Comparison of ENCODE assay signal across 11 mouse cellular contexts in genomic region chr5:64852656-64853398, GRCm38 (mm10). TPM values are rescaled to one million over a fixed set of nuclear protein-coding genes. Genes with fewer than 3 reads are reported as not detected.
DNase-seq lines count a peak whose midpoint lies in the region; ATAC-seq and TF ChIP-seq lines count a peak whose summit lies in the region.
"Had no signal": no experiment of that assay in that cellular context is flagged by ENCODE, and none has a peak within 500 bp of the region (broad histone marks: within the 10 kb centered on the region; RNA-seq: fewer than 3 reads in every experiment).

No protein-coding gene starts in this region.

- H3K9ac ChIP-seq in hindbrain, postnatal 0 days (replicated peaks; ENCODE audit: low read length) = no peak overlapping the region
- H3K9ac ChIP-seq in hindbrain, embryonic 13.5 days = no peak overlapping the region
- no peak overlapping the region for H3K9ac ChIP-seq in limb, embryonic 15.5 days

- H3K4me1 ChIP-seq in hindbrain, postnatal 0 days (ENCODE audit: insufficient read depth, low read length) = no peaks in the 10 kb centered on the region
- H3K4me1 ChIP-seq in hindbrain, embryonic 13.5 days (replicated peaks) = no peaks in the 10 kb centered on the region; the same call in 1 of the 2 replicates
- H3K4me1 ChIP-seq in limb, embryonic 15.5 days = peaks cover 9% of the 10 kb centered on the region

- no peaks in the 10 kb centered on the region for H3K36me3 ChIP-seq in hindbrain, postnatal 0 days (ENCODE audit: insufficient read depth, low read length)
- no peaks in the 10 kb centered on the region for H3K36me3 ChIP-seq in hindbrain, embryonic 13.5 days
- no peaks in the 10 kb centered on the region for H3K36me3 ChIP-seq in limb, embryonic 15.5 days

- 50% methylated on average over 5 of the region's 5 CpGs for WGBS in hindbrain, postnatal 0 days
- WGBS in hindbrain, embryonic 13.5 days = 65% methylated on average over 5 of the region's 5 CpGs
- 23% methylated on average over 5 of the region's 5 CpGs for WGBS in limb, embryonic 15.5 days

- H3K9me3 ChIP-seq in hindbrain, postnatal 0 days (ENCODE audit: low read length) = peaks cover 6% of the 10 kb centered on the region; the same call in 1 of the 2 replicates
- peaks cover 13% of the 10 kb centered on the region for H3K9me3 ChIP-seq in hindbrain, embryonic 13.5 days
- H3K9me3 ChIP-seq in limb, embryonic 15.5 days = no peaks in the 10 kb centered on the region

- no peak overlapping the region for H3K4me3 ChIP-seq in hindbrain, postnatal 0 days (ENCODE audit: low read length)
- no peak overlapping the region for H3K4me3 ChIP-seq in hindbrain, embryonic 13.5 days
- H3K4me3 ChIP-seq in limb, embryonic 15.5 days = no peak overlapping the region

- H3K27ac ChIP-seq in hindbrain, postnatal 0 days = no peak overlapping the region
- no peak overlapping the region for H3K27ac ChIP-seq in hindbrain, embryonic 13.5 days
- peak overlapping the region; percentile 55 for H3K27ac ChIP-seq in limb, embryonic 15.5 days
- H3K27ac ChIP-seq: macrophage had no signal

- no peak overlapping the region for H3K4me2 ChIP-seq in hindbrain, postnatal 0 days (ENCODE audit: low read depth, low read length)
- no peak overlapping the region for H3K4me2 ChIP-seq in hindbrain, embryonic 13.5 days
- H3K4me2 ChIP-seq in limb, embryonic 15.5 days = no peak overlapping the region

- H3K27me3 ChIP-seq in hindbrain, postnatal 0 days (ENCODE audit: insufficient read depth, low read length) = no peaks in the 10 kb centered on the region
- no peaks in the 10 kb centered on the region for H3K27me3 ChIP-seq in hindbrain, embryonic 13.5 days
- no peaks in the 10 kb centered on the region for H3K27me3 ChIP-seq in limb, embryonic 15.5 days
- H3K27me3 ChIP-seq: Patski had no signal

- TF ChIP-seq CTCF in hindbrain, postnatal 0 days (IDR thresholded peaks at IDR 0.05; ENCODE audit: low read depth) = no peak

- peak; percentile 36 for DNase-seq in hindbrain, postnatal 0 days (ENCODE audit: low spot score)
- DNase-seq in MN1 (ENCODE audit: low spot score) = peak; percentile 24
- no peak for DNase-seq in adrenal gland, postnatal 14 days
- DNase-seq in T-cell, adult 2 months (ENCODE audit: low spot score) = no peak
- DNase-seq: cerebellum, adult 9-11 months had no signal

- no peak for ATAC-seq in hindbrain, postnatal 0 days
- ATAC-seq in hindbrain, embryonic 13.5 days (ENCODE audit: low FRiP score) = no peak
- peak; percentile 69 to 75 for ATAC-seq in hematopoietic stem cell, adult 5-6 weeks (replicated peaks in 1 of 2; ENCODE audit: insufficient read depth in 1 of 2, low FRiP score in 2 of 2, low TSS enrichment in 1 of 2, low read depth in 1 of 2, poor library complexity in 2 of 2, severe bottlenecking in 2 of 2)
- ATAC-seq in limb, embryonic 15.5 days (ENCODE audit: insufficient number of reproducible peaks, low FRiP score, low TSS enrichment, low read depth) = no peak
- ATAC-seq in frontal cortex, adult (ENCODE audit: low TSS enrichment) = no peak
- ATAC-seq: Patski had no signal

RNA-seq across cellular contexts. Expression of gene Klf3, which starts 49.6 kb away (rescaled TPM):
- total RNA-seq in hindbrain, postnatal 0 days (2014; rRNA removed) = 22.6 and 22.9 TPM in 2 replicates
- 37.1 and 37.5 TPM in 2 replicates for polyA plus RNA-seq in hindbrain, postnatal 0 days (2015; fragmentation: Nextera tagmentation; extraction: Ambion mirVana)
- polyA plus RNA-seq in hindbrain, embryonic 13.5 days (2015; fragmentation: Nextera tagmentation; extraction: Ambion mirVana) = 24.7 and 26.2 TPM in 2 replicates
- total RNA-seq in hematopoietic stem cell, adult 5-6 weeks (2017) = 22.5 and 28.1 TPM in 2 replicates
- polyA plus RNA-seq in limb, embryonic 15.5 days (2015; fragmentation: Nextera tagmentation; extraction: Ambion mirVana) = 86.7 and 89.6 TPM in 2 replicates
- total RNA-seq in adrenal gland, postnatal 14 days (2021) = 73.5 and 74.1 TPM in 2 replicates

Comparison
In these comparisons a context has a peak if more than half of its experiments do, and no peak if none do; other contexts are left out.
1. ATAC-seq: peak in hematopoietic stem cell, adult 5-6 weeks (2 of 2); none in hindbrain, postnatal 0 days (single experiment), hindbrain, embryonic 13.5 days (single experiment), limb, embryonic 15.5 days (single experiment) and frontal cortex, adult (single experiment).
2. DNase-seq: peak in hindbrain, postnatal 0 days (single experiment) and MN1 (single experiment); none in adrenal gland, postnatal 14 days (single experiment) and T-cell, adult 2 months (single experiment).